Mouse (Mus musculus): ENCODE measurements around the gene Pex14. TPM values are rescaled to one million over a fixed set of nuclear protein-coding genes. Genes with fewer than 3 reads are reported as not detected.

Gene Pex14
- total and polyA plus RNA-seq, 3 experiments = 20.1 to 23.7 (median 21.2) TPM

GRCm38 (mm10) chr4:149133395-149133794, 33.7 kb upstream of the Pex14 start:
- no peak overlapping the region for H3K4me3 ChIP-seq
- TF ChIP-seq CTCF (IDR thresholded peaks at IDR 0.05) (no peak), POLR2A (IDR thresholded peaks at IDR 0.05; ENCODE audit: insufficient read depth, low read depth, low read length) (no peak), EP300 (IDR thresholded peaks at IDR 0.05; ENCODE audit: insufficient read depth, low read depth, low read length) (no peak)
- H3K27ac ChIP-seq = no peak overlapping the region
- H3K9ac ChIP-seq (ENCODE audit: low read depth, low read length) = no peak overlapping the region
- DNase-seq = no peak
- H3K4me1 ChIP-seq (ENCODE audit: control insufficient read depth, insufficient read depth, low read length) = 0 out of 2 replicates have a peak, but pooled peaks cover 1% of the 10 kb centered on the region
- intact Hi-C loops (cut with DNase I) = no loop called here
- WGBS = 94% methylated on average over 5 of the region's 5 CpGs
- no peaks in the 10 kb centered on the region for H3K36me3 ChIP-seq (ENCODE audit: control insufficient read depth, insufficient read depth, low read length)
- no peaks in the 10 kb centered on the region for H3K79me2 ChIP-seq (replicated peaks; ENCODE audit: control insufficient read depth, insufficient read depth, low read length)
- no peaks in the 10 kb centered on the region for H3K27me3 ChIP-seq (ENCODE audit: control insufficient read depth, insufficient read depth, low read length)

- TF ChIP-seq CTCF (IDR thresholded peaks at IDR 0.05) = no peak
- TF ChIP-seq EP300 (IDR thresholded peaks at IDR 0.05; ENCODE audit: insufficient read depth, low read depth, low read length) = no peak
- no peak for TF ChIP-seq POLR2A (IDR thresholded peaks at IDR 0.05; ENCODE audit: insufficient read depth, low read depth, low read length)
- Histone ChIP-seq H3K9ac (ENCODE audit: low read depth, low read length) (no peak overlapping the region), H3K79me2 (replicated peaks; ENCODE audit: control insufficient read depth, insufficient read depth, low read length) (no peaks in the 10 kb centered on the region), H3K36me3 (ENCODE audit: control insufficient read depth, insufficient read depth, low read length) (no peaks in the 10 kb centered on the region), H3K4me1 (ENCODE audit: control insufficient read depth, insufficient read depth, low read length) (no peaks in the 10 kb centered on the region), H3K27ac (no peak overlapping the region), H3K4me3 (no peak overlapping the region), H3K27me3 (ENCODE audit: control insufficient read depth, insufficient read depth, low read length) (no peaks in the 10 kb centered on the region)
- intact Hi-C loops (cut with DNase I) = no loop called here
- DNase-seq = no peak
- 88% methylated on average over 21 of the region's 21 CpGs for WGBS
Measured at GRCm38 (mm10) chr4:149131789-149132565, 32.3 kb upstream of the Pex14 start.

- WGBS = 89% methylated on average over 23 of the region's 23 CpGs
- DNase-seq = no peak
- Histone ChIP-seq H3K9ac (ENCODE audit: low read depth, low read length) (no peak overlapping the region), H3K4me3 (no peak overlapping the region), H3K4me1 (ENCODE audit: control insufficient read depth, insufficient read depth, low read length) (no peaks in the 10 kb centered on the region), H3K79me2 (replicated peaks; ENCODE audit: control insufficient read depth, insufficient read depth, low read length) (no peaks in the 10 kb centered on the region), H3K36me3 (ENCODE audit: control insufficient read depth, insufficient read depth, low read length) (no peaks in the 10 kb centered on the region), H3K27ac (no peak overlapping the region), H3K27me3 (ENCODE audit: control insufficient read depth, insufficient read depth, low read length) (no peaks in the 10 kb centered on the region)
- intact Hi-C loops (cut with DNase I) = no loop called here
- no peak for TF ChIP-seq POLR2A (IDR thresholded peaks at IDR 0.05; ENCODE audit: insufficient read depth, low read depth, low read length)
- TF ChIP-seq CTCF (IDR thresholded peaks at IDR 0.05) = no peak
- TF ChIP-seq EP300 (IDR thresholded peaks at IDR 0.05; ENCODE audit: insufficient read depth, low read depth, low read length) = no peak
Measured at GRCm38 (mm10) chr4:149131021-149131752, 31.5 kb upstream of the Pex14 start.

GRCm38 (mm10) chr4:149128467-149128866, 28.8 kb upstream of the Pex14 start:
- H3K4me3 ChIP-seq = no peak overlapping the region
- H3K27me3 ChIP-seq (ENCODE audit: control insufficient read depth, insufficient read depth, low read length) = no peaks in the 10 kb centered on the region
- no peak overlapping the region for H3K9ac ChIP-seq (ENCODE audit: low read depth, low read length)
- H3K4me1 ChIP-seq (ENCODE audit: control insufficient read depth, insufficient read depth, low read length) = no peaks in the 10 kb centered on the region
- no peaks in the 10 kb centered on the region for H3K36me3 ChIP-seq (ENCODE audit: control insufficient read depth, insufficient read depth, low read length)
- no peaks in the 10 kb centered on the region for H3K79me2 ChIP-seq (replicated peaks; ENCODE audit: control insufficient read depth, insufficient read depth, low read length)
- DNase-seq = no peak
- TF ChIP-seq CTCF (IDR thresholded peaks at IDR 0.05) (no peak), EP300 (IDR thresholded peaks at IDR 0.05; ENCODE audit: insufficient read depth, low read depth, low read length) (no peak), POLR2A (IDR thresholded peaks at IDR 0.05; ENCODE audit: insufficient read depth, low read depth, low read length) (no peak)
- H3K27ac ChIP-seq = no peak overlapping the region
- WGBS = 91% methylated on average over 18 of the region's 18 CpGs
- intact Hi-C loops (cut with DNase I) = no loop called here

GRCm38 (mm10) chr4:149126663-149127062, 27.0 kb upstream of the Pex14 start, which contains the start of gene Cort:
TSS of gene Cort (minus strand) at chr4:149126763.
- Histone ChIP-seq H3K4me1 (ENCODE audit: control insufficient read depth, insufficient read depth, low read length) (no peaks in the 10 kb centered on the region), H3K27ac (no peak within 1 kb of the TSS), H3K27me3 (ENCODE audit: control insufficient read depth, insufficient read depth, low read length) (no peaks in the 10 kb centered on the region), H3K4me3 (no peak within 1 kb of the TSS), H3K36me3 (ENCODE audit: control insufficient read depth, insufficient read depth, low read length) (no peaks in the 10 kb centered on the region), H3K79me2 (replicated peaks; ENCODE audit: control insufficient read depth, insufficient read depth, low read length) (no peaks in the 10 kb centered on the region), H3K9ac (ENCODE audit: low read depth, low read length) (no peak within 1 kb of the TSS)
- no peak for DNase-seq
- WGBS = 70% methylated on average over 11 of the region's 11 CpGs
- TF ChIP-seq CTCF (IDR thresholded peaks at IDR 0.05) (no peak), POLR2A (IDR thresholded peaks at IDR 0.05; ENCODE audit: insufficient read depth, low read depth, low read length) (no peak), EP300 (IDR thresholded peaks at IDR 0.05; ENCODE audit: insufficient read depth, low read depth, low read length) (no peak)
- intact Hi-C loops (cut with DNase I) = no loop called here

- H3K4me1 ChIP-seq (ENCODE audit: control insufficient read depth, insufficient read depth, low read length) = no peaks in the 10 kb centered on the region
- no peak for DNase-seq
- H3K27ac ChIP-seq = no peak overlapping the region
- intact Hi-C loops (cut with DNase I) = no loop called here
- no peaks in the 10 kb centered on the region for H3K27me3 ChIP-seq (ENCODE audit: control insufficient read depth, insufficient read depth, low read length)
- H3K36me3 ChIP-seq (ENCODE audit: control insufficient read depth, insufficient read depth, low read length) = no peaks in the 10 kb centered on the region
- H3K4me3 ChIP-seq = no peak overlapping the region
- H3K9ac ChIP-seq (ENCODE audit: low read depth, low read length) = no peak overlapping the region
- TF ChIP-seq CTCF (IDR thresholded peaks at IDR 0.05) (no peak), POLR2A (IDR thresholded peaks at IDR 0.05; ENCODE audit: insufficient read depth, low read depth, low read length) (no peak), EP300 (IDR thresholded peaks at IDR 0.05; ENCODE audit: insufficient read depth, low read depth, low read length) (no peak)
- 85% methylated on average over 6 of the region's 6 CpGs for WGBS
- no peaks in the 10 kb centered on the region for H3K79me2 ChIP-seq (replicated peaks; ENCODE audit: control insufficient read depth, insufficient read depth, low read length)
Measured at GRCm38 (mm10) chr4:149126115-149126509, 26.4 kb upstream of the Pex14 start.

All from heart, adult 2 months (tissue).